Mouse (Mus musculus) CH12.LX (cell line): Measurements from ENCODE around the gene Ppp1r14d. TPM values are rescaled to one million over a fixed set of nuclear protein-coding genes. Genes with fewer than 3 reads are reported as not detected.

Experiments
- DNase-seq: peaks from one replicate; pipeline ENCODE4 v3.0.0-alpha.2; 2013; ENCODE audit errors: extremely low read depth
- H3K27ac ChIP-seq: 2 replicates; pipeline ENCODE4 v1.5.1; 2012; ENCODE audit warnings: low read depth, mild to moderate bottlenecking, control low read depth, moderate library complexity; ENCODE audit not compliant: insufficient read depth
- H3K27me3 ChIP-seq: replicated peaks from 2 replicates; pipeline ENCODE3; 2012; ENCODE audit warnings: inconsistent platforms
- H3K36me3 ChIP-seq, 2 experiments: replicated peaks in 1 of 2; 2 replicates each; pipeline versions ENCODE3 to v1.6.1; 2012; ENCODE audit warnings: inconsistent platforms in 1 of 2, low read length in 1 of 2, mild to moderate bottlenecking in 1 of 2, mixed read lengths in 1 of 2, moderate library complexity in 1 of 2; ENCODE audit not compliant: control insufficient read depth in 1 of 2, insufficient read depth in 1 of 2
- H3K4me1 ChIP-seq, 2 experiments: 2 replicates each; pipeline ENCODE4 v1.6.1; 2012; ENCODE audit warnings: inconsistent platforms in 1 of 2, moderate library complexity in 1 of 2; ENCODE audit not compliant: insufficient read depth in 2 of 2, control insufficient read depth in 1 of 2
- H3K4me2 ChIP-seq: 2 replicates; pipeline ENCODE4 v1.6.1; 2012; ENCODE audit warnings: low read depth, mild to moderate bottlenecking, control low read depth; ENCODE audit not compliant: poor library complexity, insufficient read depth, severe bottlenecking
- H3K4me3 ChIP-seq, 3 experiments: fragments of 150-350 bp in 1 of 3; sonication (generic) in 1 of 3; replicated peaks in 1 of 3; 2 replicates each; pipeline versions ENCODE3 to v1.5.1; 2011 to 2012; ENCODE audit warnings: low read depth in 2 of 3, low read length in 2 of 3, mild to moderate bottlenecking in 2 of 3, moderate library complexity in 2 of 3, control low read depth in 1 of 3, improper control_type of control experiment in 1 of 3, inconsistent platforms in 1 of 3, mixed read lengths in 1 of 3; ENCODE audit not compliant: poor library complexity in 1 of 3
- H3K79me2 ChIP-seq: replicated peaks from 2 replicates; pipeline ENCODE4 v1.6.1; 2012; ENCODE audit warnings: mild to moderate bottlenecking, moderate library complexity; ENCODE audit not compliant: control insufficient read depth, poor library complexity, insufficient read depth, severe bottlenecking; ENCODE audit errors: extremely low read depth
- H3K9ac ChIP-seq: 2 replicates; pipeline ENCODE4 v1.6.1; 2012; ENCODE audit warnings: low read depth, mild to moderate bottlenecking, control low read depth, moderate library complexity; ENCODE audit not compliant: insufficient read depth
- H3K9me3 ChIP-seq: replicated peaks from 2 replicates; pipeline ENCODE3; 2012; ENCODE audit warnings: low read length, inconsistent platforms, mixed read lengths
- CHD1 ChIP-seq: IDR thresholded peaks from 2 replicates; pipeline ENCODE4 v1.6.1; 2012; ENCODE audit warnings: low read depth, low read length, improper control_type of control experiment, inconsistent platforms
- CTCF ChIP-seq, 2 experiments: IDR thresholded peaks in 1 of 2; conservative IDR thresholded peaks in 1 of 2; 2 replicates each; pipeline ENCODE4 v1.5.1; 2011 to 2012; ENCODE audit warnings: low read depth in 2 of 2, low read length in 2 of 2, improper control_type of control experiment in 1 of 2, inconsistent platforms in 1 of 2, mild to moderate bottlenecking in 1 of 2, moderate library complexity in 1 of 2
- ETS1 ChIP-seq: conservative IDR thresholded peaks from 2 replicates; pipeline ENCODE4 v1.6.1; 2012; ENCODE audit warnings: low read depth, mild to moderate bottlenecking, inconsistent platforms, low read length, improper control_type of control experiment, moderate library complexity
- HCFC1 ChIP-seq: IDR thresholded peaks from 2 replicates; pipeline ENCODE4 v1.6.1; 2012; ENCODE audit warnings: low read depth, mild to moderate bottlenecking, inconsistent platforms, low read length, improper control_type of control experiment
- IRF4 ChIP-seq: IDR thresholded peaks from 2 replicates; pipeline ENCODE4 v1.6.1; 2014; ENCODE audit warnings: low read depth, mild to moderate bottlenecking, inconsistent platforms, low read length, improper control_type of control experiment
- JUND ChIP-seq: conservative IDR thresholded peaks from 2 replicates; pipeline ENCODE4 v1.6.1; 2011; ENCODE audit warnings: low read depth, low read length, improper control_type of control experiment
- MAFK ChIP-seq: IDR thresholded peaks from 2 replicates; pipeline ENCODE4 v1.6.1; 2011; ENCODE audit warnings: low read length, improper control_type of control experiment; ENCODE audit not compliant: insufficient replicate concordance
- MEF2A ChIP-seq: IDR thresholded peaks from 2 replicates; pipeline ENCODE4 v1.6.1; 2014; ENCODE audit warnings: low read depth, mild to moderate bottlenecking, inconsistent platforms, low read length, improper control_type of control experiment, borderline replicate concordance
- MYC ChIP-seq: IDR thresholded peaks from 2 replicates; pipeline ENCODE4 v1.6.1; 2011; ENCODE audit warnings: low read depth, mild to moderate bottlenecking, improper control_type of control experiment, low read length
- NELFE ChIP-seq: IDR thresholded peaks from 2 replicates; pipeline ENCODE4 v1.6.1; 2011; ENCODE audit warnings: low read depth, low read length, improper control_type of control experiment
- RAD21 ChIP-seq: IDR thresholded peaks from 2 replicates; pipeline ENCODE4 v1.6.1; 2011; ENCODE audit warnings: low read depth, mild to moderate bottlenecking, low read length, improper control_type of control experiment, moderate library complexity
- RCOR1 ChIP-seq: conservative IDR thresholded peaks from 2 replicates; pipeline ENCODE4 v1.6.1; 2012; ENCODE audit warnings: low read depth, mild to moderate bottlenecking, inconsistent platforms, low read length, improper control_type of control experiment
- SIN3A ChIP-seq: IDR thresholded peaks from 2 replicates; pipeline ENCODE4 v1.6.1; 2012; ENCODE audit warnings: low read length, improper control_type of control experiment, inconsistent platforms
- TBP ChIP-seq: conservative IDR thresholded peaks from 2 replicates; pipeline ENCODE4 v1.6.1; 2011; ENCODE audit warnings: low read depth, low read length, improper control_type of control experiment
- TCF12 ChIP-seq: IDR thresholded peaks from 2 replicates; pipeline ENCODE4 v1.6.1; 2014; ENCODE audit warnings: low read depth, mild to moderate bottlenecking, inconsistent platforms, low read length, improper control_type of control experiment
- USF2 ChIP-seq: conservative IDR thresholded peaks from 2 replicates; pipeline ENCODE4 v1.6.1; 2011; ENCODE audit warnings: low read depth, low read length, improper control_type of control experiment
- ZC3H11A ChIP-seq: IDR thresholded peaks from 2 replicates; pipeline ENCODE4 v1.6.1; 2012; ENCODE audit warnings: low read depth, mild to moderate bottlenecking, inconsistent platforms, low read length, improper control_type of control experiment
- dilution Hi-C: fragments of 300-500 bp; cut with MboI; formaldehyde crosslinking; loops from 2 replicates; pipeline ENCODE4 v1.14.3; 2020; ENCODE audit warnings: low sequenced_read_pairs; ENCODE audit not compliant: extremely low pct_unique_long_range_greater_than_20kb, extremely low pct_ligation_motif_present
- in situ Hi-C: fragments of 300-500 bp; cut with MboI; formaldehyde crosslinking; loops from 3 replicates; pipeline ENCODE4 v1.14.3; 2019; ENCODE audit warnings: low sequenced_read_pairs, low pct_ligation_motif_present, low pct_unique_long_range_greater_than_20kb, mixed read lengths
- polyA plus RNA-seq: library from polyadenylated mRNA; unstranded; fragments of >175 nt; gene quantifications from 2 replicates; pipeline ENCODE4 v1.2.1, GENCODE M21; 2012; ENCODE audit warnings: low read depth; ENCODE audit not compliant: insufficient read length
- total RNA-seq, 2 experiments: library from RNA; depleted of rRNA; stranded (reverse); fragments of 300-350 nt in 1 of 2; fragments of >200 nt in 1 of 2; gene quantifications; 2 replicates each; pipeline ENCODE4 v1.2.3; 2012 to 2014

The Ppp1r14d gene
- total and polyA plus RNA-seq, 3 experiments, result not detected

DNA sequence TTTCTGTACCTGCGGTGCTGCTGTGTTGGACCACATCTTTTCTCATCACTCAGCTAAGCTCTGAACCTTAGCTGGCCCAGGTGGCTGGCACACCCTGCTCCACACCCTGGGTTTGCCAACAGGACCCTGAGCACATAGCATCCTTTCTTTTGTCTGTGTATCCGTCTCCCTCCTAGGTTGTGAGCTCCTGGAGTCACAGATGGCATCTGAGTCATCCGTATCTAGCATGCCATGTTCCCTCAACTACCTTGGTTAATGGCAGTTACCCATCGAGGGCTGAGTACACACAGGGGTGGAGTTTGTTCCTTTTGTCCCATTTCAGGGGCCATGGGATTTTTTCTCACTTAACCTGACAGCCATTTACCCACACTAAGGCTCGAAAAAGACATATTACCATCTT is 20.7 kb upstream of the Ppp1r14d start:
- no peak overlapping the region for H3K9ac ChIP-seq
- dilution Hi-C loops (no loop called here), in situ Hi-C loops (loop anchor here (5.0 kb wide), 1 partner anchor 37 kb away; the partner anchor contains the start of gene Vps18)
- 0 out of 2 replicates have a peak overlapping the region, but pooled peaks have one; percentile 30 for H3K4me2 ChIP-seq
- no peak for DNase-seq
- no peak overlapping the region for H3K27ac ChIP-seq
- TF ChIP-seq MAFK, result no peak
- TF ChIP-seq CHD1, result no peak
- TF ChIP-seq RCOR1, result no peak
- TF ChIP-seq MEF2A, result no peak
- no peak for TF ChIP-seq ETS1
- TF ChIP-seq TCF12, result no peak
- no peak for TF ChIP-seq RAD21
- TF ChIP-seq MYC, result no peak
- no peak for TF ChIP-seq HCFC1
- no peak for TF ChIP-seq USF2
- no peak for TF ChIP-seq SIN3A
- no peaks in the 10 kb centered on the region for H3K9me3 ChIP-seq
- no peaks in the 10 kb centered on the region for H3K36me3 ChIP-seq
- no peaks in the 10 kb centered on the region for H3K79me2 ChIP-seq
- peaks cover 24% of the 10 kb centered on the region for H3K27me3 ChIP-seq
- peaks cover 3 to 16% of the 10 kb centered on the region in 2 experiments; a peak in 3 of 4 replicates for H3K4me1 ChIP-seq
- H3K4me3 ChIP-seq, result no peak overlapping the region

GRCm38 (mm10) chr2:119249592-119250061 is 19.9 kb upstream of the Ppp1r14d start:
- Histone ChIP-seq H3K4me3 (no peak overlapping the region), H3K9me3 (no peaks in the 10 kb centered on the region), H3K4me1 (peaks cover 3 to 17% of the 10 kb centered on the region in 2 experiments; a peak in 3 of 4 replicates), H3K9ac (no peak overlapping the region), H3K27ac (no peak overlapping the region), H3K79me2 (no peaks in the 10 kb centered on the region), H3K4me2 (no peak overlapping the region), H3K27me3 (peaks cover 16% of the 10 kb centered on the region), H3K36me3 (no peaks in the 10 kb centered on the region)
- no peak for TF ChIP-seq MYC
- TF ChIP-seq JUND, result no peak
- TF ChIP-seq ZC3H11A, result no peak
- no peak for TF ChIP-seq TBP
- dilution Hi-C loops (no loop called here), in situ Hi-C loops (loop anchor here (5.0 kb wide), 1 partner anchor 38 kb away; the partner anchor contains the start of gene Vps18)
- no peak for DNase-seq

DNA sequence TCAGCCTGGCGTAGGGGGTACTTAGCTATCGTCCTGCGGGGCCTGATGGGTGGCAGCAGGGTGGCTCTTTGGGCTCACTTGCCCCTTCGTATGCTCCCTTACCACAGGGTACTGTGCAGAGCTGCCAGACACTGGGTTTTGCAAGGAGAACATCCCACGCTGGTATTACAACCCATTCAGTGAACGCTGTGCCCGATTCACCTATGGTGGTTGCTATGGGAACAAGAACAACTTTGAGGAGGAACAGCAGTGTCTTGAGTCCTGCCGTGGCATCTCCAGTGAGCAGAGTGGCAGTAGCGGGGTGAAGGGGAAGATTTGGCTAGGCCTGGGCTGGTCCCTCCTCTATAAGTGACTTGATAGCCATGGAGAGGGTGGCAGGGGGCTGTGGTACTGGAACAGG is 18.2 kb upstream of the Ppp1r14d start:
- H3K79me2 ChIP-seq, result no peaks in the 10 kb centered on the region
- in situ Hi-C loops, result no loop called here
- H3K9ac ChIP-seq, result no peak overlapping the region
- TF ChIP-seq IRF4, result no peak
- no peak for TF ChIP-seq TCF12
- no peak for TF ChIP-seq CTCF (conservative IDR thresholded peaks at IDR 0.05 in 1 of 2, IDR thresholded peaks at IDR 0.05 in 1 of 2; ENCODE audit: low read depth in 2 of 2, low read length in 2 of 2)
- TF ChIP-seq NELFE, result no peak
- H3K27me3 ChIP-seq, result peaks cover 8% of the 10 kb centered on the region
- dilution Hi-C loops, result no loop called here
- no peak for DNase-seq
- no peak overlapping the region for H3K4me3 ChIP-seq
- no peak overlapping the region for H3K4me2 ChIP-seq
- peaks cover 4 to 19% of the 10 kb centered on the region in 2 experiments; a peak in 3 of 4 replicates for H3K4me1 ChIP-seq
- H3K36me3 ChIP-seq, result no peaks in the 10 kb centered on the region
- no peaks in the 10 kb centered on the region for H3K9me3 ChIP-seq
- no peak overlapping the region for H3K27ac ChIP-seq
